Mouse (Mus musculus): Measurements from ENCODE around the gene Vmn1r158. TPM values are rescaled to one million over a fixed set of nuclear protein-coding genes. Genes with fewer than 3 reads are reported as not detected.

The Vmn1r158 gene
- total RNA-seq (2023), result not detected

GRCm38 (mm10) chr7:22790682-22791081 is at the start of gene Vmn1r158:
Vmn1r158 (minus strand) TSS chr7:22790782.

DNA sequence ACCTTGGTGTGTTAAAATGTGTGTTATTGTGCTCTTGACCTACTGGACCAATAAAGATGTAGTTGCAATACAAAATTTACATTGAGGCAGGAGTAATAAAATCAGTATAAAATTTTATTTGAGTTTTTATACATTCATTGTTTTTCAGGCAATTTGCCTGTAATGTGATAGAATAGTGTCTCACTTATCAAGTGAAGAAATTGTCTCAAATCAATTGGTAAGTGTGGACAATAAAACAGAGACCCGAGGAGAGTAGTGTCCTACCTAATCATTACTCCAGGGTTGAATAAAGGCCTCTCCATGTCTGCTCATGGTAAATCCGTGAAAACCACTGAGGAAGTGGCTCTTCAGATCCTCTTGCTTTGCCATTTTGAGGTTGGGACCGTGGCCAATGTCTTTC is 29.2 kb downstream of the Vmn1r158 start, which contains the start of gene Vmn1r157:
TSS of gene Vmn1r157 (plus strand) at position 301 of the 400 bp plus-strand sequence.

Other genes with a start within 250 kb of the Vmn1r158 start
- not detected for gene Gm4201, start 225.4 kb downstream of the Vmn1r158 start, total RNA-seq (2023)
- gene Gm4565, start 202.7 kb downstream of the Vmn1r158 start, total RNA-seq (2023), result not detected
- not detected for gene Vmn1r155, start 132.8 kb downstream of the Vmn1r158 start, total RNA-seq (2023)
- gene Gm8693, start 98.5 kb downstream of the Vmn1r158 start, total RNA-seq (2023), result not detected
- gene Gm4567, start 71.1 kb downstream of the Vmn1r158 start, total RNA-seq (2023), result not detected
- not detected for gene Vmn1r157, start 29.1 kb downstream of the Vmn1r158 start, total RNA-seq (2023)
- gene Vmn1r159, start 52.8 kb upstream of the Vmn1r158 start, total RNA-seq (2023), result not detected
- gene Vmn1r160, start 80.4 kb upstream of the Vmn1r158 start, total RNA-seq (2023), result not detected
- not detected for gene Gm4214, start 193.9 kb upstream of the Vmn1r158 start, total RNA-seq (2023)
- gene Gm4216, start 229.1 kb upstream of the Vmn1r158 start, total RNA-seq (2023), result not detected

Data from CD4-positive naive resting alpha-beta T cell, adult 76 days (primary cell).